Mouse (Mus musculus): ENCODE measurements at regions not wholly inside any gene's neighbourhood (a gene's known extent, or its start where the extent isn't known, plus 50 kb on each side); places are given as distances from the start of the nearest gene placed in this dataset.

DNA sequence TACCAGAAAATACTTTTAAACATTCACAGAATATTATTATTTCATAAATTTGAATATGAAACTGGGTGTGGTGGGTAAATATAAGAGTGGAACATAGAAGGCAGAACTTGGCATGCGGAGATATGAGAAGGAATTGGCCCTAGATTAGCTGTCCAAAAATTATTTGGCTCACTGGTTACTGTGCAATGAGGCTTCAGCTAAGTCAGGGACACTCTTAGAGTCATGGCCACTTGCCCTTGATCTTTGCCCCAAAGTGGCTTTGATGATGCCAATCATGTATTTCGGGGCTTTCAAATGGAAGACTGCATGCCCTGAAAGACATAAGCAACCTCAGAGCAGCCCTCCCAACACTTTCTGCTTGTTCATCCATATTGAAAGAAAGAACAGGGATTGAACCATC lies 76.9 kb downstream of the Pxdc1 start:
- Histone ChIP-seq H3K36me3 (ENCODE audit: control insufficient read depth, insufficient read depth, low read length) (no peaks in the 10 kb centered on the region), H3K4me2 (ENCODE audit: low read depth, severe bottlenecking) (no peak overlapping the region), H3K27ac (replicated peaks; ENCODE audit: low read depth, low read length) (no peak overlapping the region), H3K4me3 (ENCODE audit: low read depth, low read length) (no peak overlapping the region), H3K4me1 (ENCODE audit: control insufficient read depth, insufficient read depth, low read length) (no peaks in the 10 kb centered on the region), H3K9ac (ENCODE audit: low read length) (no peak overlapping the region), H3K9me3 (ENCODE audit: control insufficient read depth, low read length) (no peaks in the 10 kb centered on the region), H3K27me3 (ENCODE audit: control insufficient read depth, insufficient read depth, low read length) (no peaks in the 10 kb centered on the region)
- ATAC-seq (ENCODE audit: insufficient number of reproducible peaks, low FRiP score, low TSS enrichment, low read depth) (no peak), DNase-seq (ENCODE audit: low spot score) (no peak)
- 94% methylated on average over 2 of the region's 2 CpGs for WGBS

DNA sequence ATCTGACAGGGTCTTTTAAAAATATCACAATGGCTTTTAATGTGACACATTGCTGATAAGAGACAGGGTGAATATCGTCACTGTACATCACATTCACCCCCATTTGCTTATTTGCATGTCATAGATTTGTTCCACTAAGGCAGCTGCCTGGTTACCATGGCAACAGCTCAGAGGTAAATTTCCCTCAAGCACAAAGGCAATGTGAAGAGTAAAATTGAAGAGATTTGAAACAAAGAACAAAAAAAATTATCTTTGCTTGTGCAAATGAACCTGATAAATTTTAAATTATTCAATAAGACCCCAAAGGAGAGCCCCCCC lies 77.3 kb downstream of the Pxdc1 start:
- Histone ChIP-seq H3K27me3 (ENCODE audit: control insufficient read depth, insufficient read depth, low read length) (no peaks in the 10 kb centered on the region), H3K9me3 (ENCODE audit: control insufficient read depth, low read length) (no peaks in the 10 kb centered on the region), H3K27ac (replicated peaks; ENCODE audit: low read depth, low read length) (no peak overlapping the region), H3K9ac (ENCODE audit: low read length) (no peak overlapping the region), H3K36me3 (ENCODE audit: control insufficient read depth, insufficient read depth, low read length) (no peaks in the 10 kb centered on the region), H3K4me3 (ENCODE audit: low read depth, low read length) (no peak overlapping the region), H3K4me2 (ENCODE audit: low read depth, severe bottlenecking) (no peak overlapping the region), H3K4me1 (ENCODE audit: control insufficient read depth, insufficient read depth, low read length) (no peaks in the 10 kb centered on the region)
- ATAC-seq (ENCODE audit: insufficient number of reproducible peaks, low FRiP score, low TSS enrichment, low read depth) (no peak), DNase-seq (ENCODE audit: low spot score) (no peak)
- 67% methylated on average over 1 of the region's 1 CpGs for WGBS

DNA sequence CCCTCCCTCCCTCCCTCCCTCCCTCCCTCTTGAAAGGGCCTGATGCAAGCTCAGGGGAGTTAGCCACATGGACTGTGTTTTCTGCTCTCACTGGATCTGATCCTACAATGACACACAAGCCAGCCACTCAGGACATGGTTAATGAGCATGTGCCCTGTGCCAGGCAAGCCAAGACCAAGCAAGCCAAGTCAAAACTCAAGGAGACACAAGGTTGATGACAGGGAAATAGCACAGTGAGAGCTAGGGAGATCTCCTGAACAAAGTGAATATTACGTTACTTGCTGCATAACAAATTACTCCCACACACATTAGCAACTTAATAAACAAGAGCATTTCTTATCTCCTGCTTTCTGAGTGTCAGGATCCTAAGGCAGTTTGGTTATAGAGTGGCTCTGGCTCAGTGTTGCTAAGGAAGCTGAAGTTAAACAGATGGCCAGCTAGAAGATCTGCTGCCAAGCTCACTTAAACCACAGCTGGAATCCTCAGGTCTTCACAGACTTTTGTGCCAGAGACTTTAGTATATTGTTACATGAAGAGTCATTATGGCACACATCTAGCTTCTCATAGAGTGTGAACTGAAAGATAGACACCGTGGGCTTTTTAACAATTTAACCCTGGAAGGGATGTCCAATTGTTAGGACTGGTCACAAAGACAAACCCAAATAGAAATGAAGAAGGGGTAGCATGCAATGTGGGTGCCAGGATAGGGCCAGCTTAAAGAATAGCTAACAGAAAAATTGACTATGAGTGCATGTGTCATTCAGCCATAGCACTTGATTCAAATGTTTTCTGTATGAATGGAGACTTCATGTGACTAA lies 77.9 kb downstream of the Pxdc1 start:
- no peak for DNase-seq (ENCODE audit: low spot score)
- 88% methylated on average over 2 of the region's 2 CpGs for WGBS

DNA sequence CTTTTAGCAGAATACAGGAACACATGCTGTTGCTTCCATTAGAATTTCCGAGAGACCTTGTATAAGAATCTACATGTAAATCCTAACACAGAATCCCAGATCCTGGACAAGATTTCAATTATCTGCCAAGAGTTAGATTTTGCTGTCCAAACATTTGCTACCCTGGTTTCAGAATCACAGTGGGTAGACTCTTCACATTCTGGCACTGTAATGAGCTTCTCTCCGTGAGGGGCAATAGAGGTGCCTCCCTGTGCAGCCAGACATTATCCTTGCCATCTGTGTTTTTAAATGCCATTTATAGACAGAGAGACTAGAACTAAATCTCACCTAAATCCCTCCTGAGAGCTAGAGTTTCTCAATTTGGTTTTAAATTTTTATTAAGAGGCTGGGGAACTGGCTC lies 84.0 kb downstream of the Pxdc1 start:
- H3K36me3 ChIP-seq (ENCODE audit: control insufficient read depth, insufficient read depth, low read length) = no peaks in the 10 kb centered on the region
- no peaks in the 10 kb centered on the region for H3K9me3 ChIP-seq (ENCODE audit: control insufficient read depth, low read length)
- H3K4me3 ChIP-seq (ENCODE audit: low read depth, low read length) = no peak overlapping the region
- H3K27me3 ChIP-seq (ENCODE audit: control insufficient read depth, insufficient read depth, low read length) = no peaks in the 10 kb centered on the region
- ATAC-seq (ENCODE audit: insufficient number of reproducible peaks, low FRiP score, low TSS enrichment, low read depth) (no peak), DNase-seq (ENCODE audit: low spot score) (no peak)
- 81% methylated on average over 2 of the region's 2 CpGs for WGBS
- H3K27ac ChIP-seq (replicated peaks; ENCODE audit: low read depth, low read length) = no peak overlapping the region
- H3K4me2 ChIP-seq (ENCODE audit: low read depth, severe bottlenecking) = no peak overlapping the region
- no peaks in the 10 kb centered on the region for H3K4me1 ChIP-seq (ENCODE audit: control insufficient read depth, insufficient read depth, low read length)
- H3K9ac ChIP-seq (ENCODE audit: low read length) = no peak overlapping the region

More for the DNA sequence above, 77.9 kb downstream of the Pxdc1 start:
- H3K36me3 ChIP-seq (ENCODE audit: control insufficient read depth, insufficient read depth, low read length) = no peaks in the 10 kb centered on the region
- no peak overlapping the region for H3K9ac ChIP-seq (ENCODE audit: low read length)
- H3K27ac ChIP-seq (replicated peaks; ENCODE audit: low read depth, low read length) = no peak overlapping the region
- ATAC-seq (ENCODE audit: insufficient number of reproducible peaks, low FRiP score, low TSS enrichment, low read depth) = no peak
- H3K4me2 ChIP-seq (ENCODE audit: low read depth, severe bottlenecking) = no peak overlapping the region
- H3K9me3 ChIP-seq (ENCODE audit: control insufficient read depth, low read length) = no peaks in the 10 kb centered on the region
- H3K27me3 ChIP-seq (ENCODE audit: control insufficient read depth, insufficient read depth, low read length) = no peaks in the 10 kb centered on the region
- no peak overlapping the region for H3K4me3 ChIP-seq (ENCODE audit: low read depth, low read length)
- no peaks in the 10 kb centered on the region for H3K4me1 ChIP-seq (ENCODE audit: control insufficient read depth, insufficient read depth, low read length)

DNA sequence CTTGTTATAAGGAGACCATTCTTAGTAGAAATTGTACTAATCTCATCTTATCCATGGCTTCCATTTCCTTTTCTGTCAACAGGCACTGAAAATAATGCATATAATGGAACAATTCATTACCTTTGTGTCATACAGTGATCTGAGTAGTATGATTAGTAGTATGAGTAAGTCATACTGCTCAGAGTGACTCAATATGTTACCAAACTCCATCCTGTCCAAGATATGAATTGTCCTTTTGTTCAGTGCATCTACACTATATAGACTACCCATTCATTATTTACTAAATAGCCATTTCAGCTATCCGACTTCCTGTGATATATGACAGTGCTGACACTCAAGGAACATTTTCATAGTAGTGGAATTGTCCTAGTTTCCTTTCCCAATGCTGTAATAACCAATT lies 86.6 kb downstream of the Pxdc1 start:
- Histone ChIP-seq H3K9me3 (ENCODE audit: control insufficient read depth, low read length) (no peaks in the 10 kb centered on the region), H3K9ac (ENCODE audit: low read length) (no peak overlapping the region), H3K4me2 (ENCODE audit: low read depth, severe bottlenecking) (no peak overlapping the region), H3K4me3 (ENCODE audit: low read depth, low read length) (no peak overlapping the region), H3K27me3 (ENCODE audit: control insufficient read depth, insufficient read depth, low read length) (no peaks in the 10 kb centered on the region), H3K27ac (replicated peaks; ENCODE audit: low read depth, low read length) (no peak overlapping the region), H3K4me1 (ENCODE audit: control insufficient read depth, insufficient read depth, low read length) (no peaks in the 10 kb centered on the region), H3K36me3 (ENCODE audit: control insufficient read depth, insufficient read depth, low read length) (no peaks in the 10 kb centered on the region)
- WGBS = 80% methylated on average over 1 of the region's 1 CpGs
- ATAC-seq (ENCODE audit: insufficient number of reproducible peaks, low FRiP score, low TSS enrichment, low read depth) (no peak), DNase-seq (ENCODE audit: low spot score) (no peak)

DNA sequence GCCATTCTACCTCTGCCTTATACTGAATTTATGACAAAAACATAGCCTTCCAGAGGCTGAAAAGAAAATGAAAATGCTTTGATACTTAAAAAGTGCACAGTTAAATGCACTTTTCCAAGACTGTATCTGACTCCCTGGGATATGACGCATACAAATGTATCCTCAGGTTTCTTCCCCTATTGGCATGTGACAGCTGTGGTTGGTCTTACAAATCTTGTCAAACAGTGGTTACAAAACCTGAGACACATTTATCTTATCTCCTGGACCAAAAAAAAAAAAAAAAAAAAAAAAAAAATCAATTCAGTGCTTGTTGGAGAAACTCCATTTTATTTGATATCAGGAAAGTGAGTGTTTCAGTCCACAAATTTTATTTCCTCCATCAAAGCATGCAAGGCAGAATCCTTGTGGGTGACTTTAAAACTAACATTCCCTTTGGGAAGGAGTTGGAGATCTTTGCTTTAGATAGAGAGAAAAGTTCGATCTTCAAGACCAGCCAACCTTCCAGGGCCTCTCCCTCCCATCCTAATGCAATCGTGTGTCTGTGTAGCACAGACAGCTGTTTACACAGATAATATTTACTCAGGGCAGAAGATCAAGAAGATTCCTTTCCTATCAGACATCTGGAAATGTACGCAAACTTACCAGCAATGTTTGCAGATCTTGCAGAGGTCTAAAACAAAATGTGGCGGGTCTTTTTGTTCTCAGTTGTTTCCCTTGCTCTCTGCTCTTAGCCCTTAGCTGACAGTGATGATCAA lies 103.0 kb downstream of the Pxdc1 start:
- H3K36me3 ChIP-seq (ENCODE audit: control insufficient read depth, insufficient read depth, low read length) = no peaks in the 10 kb centered on the region
- H3K9me3 ChIP-seq (ENCODE audit: control insufficient read depth, low read length) = no peaks in the 10 kb centered on the region; the same call in 1 of the 2 replicates
- H3K4me1 ChIP-seq (ENCODE audit: control insufficient read depth, insufficient read depth, low read length) = no peaks in the 10 kb centered on the region
- no peak overlapping the region for H3K9ac ChIP-seq (ENCODE audit: low read length)
- H3K27me3 ChIP-seq (ENCODE audit: control insufficient read depth, insufficient read depth, low read length) = no peaks in the 10 kb centered on the region
- ATAC-seq (ENCODE audit: insufficient number of reproducible peaks, low FRiP score, low TSS enrichment, low read depth) (no peak), DNase-seq (ENCODE audit: low spot score) (no peak)
- H3K4me3 ChIP-seq (ENCODE audit: low read depth, low read length) = no peak overlapping the region
- H3K27ac ChIP-seq (replicated peaks; ENCODE audit: low read depth, low read length) = no peak overlapping the region
- H3K4me2 ChIP-seq (ENCODE audit: low read depth, severe bottlenecking) = no peak overlapping the region
- 70% methylated on average over 5 of the region's 5 CpGs for WGBS

DNA sequence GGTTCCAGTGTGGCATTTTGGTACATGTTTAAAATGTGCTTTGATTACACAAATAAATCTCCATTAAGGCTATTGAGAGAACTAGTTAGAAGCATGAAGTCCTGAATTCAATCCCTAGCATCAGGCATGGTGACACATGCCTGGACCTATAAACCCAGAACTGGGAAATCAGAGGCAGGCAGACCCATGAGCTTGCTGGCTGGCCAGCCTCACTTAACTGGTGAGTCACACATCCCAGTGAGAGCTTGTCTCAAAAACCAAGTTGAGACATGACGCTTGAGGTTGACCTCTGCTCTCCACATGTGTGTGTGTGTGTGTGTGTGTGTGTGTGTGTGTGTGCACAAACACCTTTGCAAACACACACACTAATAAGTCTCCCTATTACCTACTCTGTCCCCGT lies 112.6 kb downstream of the Pxdc1 start:
- no peak for DNase-seq (ENCODE audit: low spot score)
- no peaks in the 10 kb centered on the region for H3K4me1 ChIP-seq (ENCODE audit: control insufficient read depth, insufficient read depth, low read length)
- no peaks in the 10 kb centered on the region for H3K9me3 ChIP-seq (ENCODE audit: control insufficient read depth, low read length)
- H3K36me3 ChIP-seq (ENCODE audit: control insufficient read depth, insufficient read depth, low read length) = no peaks in the 10 kb centered on the region
- no peak overlapping the region for H3K9ac ChIP-seq (ENCODE audit: low read length)
- no peak for ATAC-seq (ENCODE audit: insufficient number of reproducible peaks, low FRiP score, low TSS enrichment, low read depth)
- no peaks in the 10 kb centered on the region for H3K27me3 ChIP-seq (ENCODE audit: control insufficient read depth, insufficient read depth, low read length)
- H3K27ac ChIP-seq (replicated peaks; ENCODE audit: low read depth, low read length) = no peak overlapping the region
- 79% methylated on average over 2 of the region's 2 CpGs for WGBS
- H3K4me2 ChIP-seq (ENCODE audit: low read depth, severe bottlenecking) = no peak overlapping the region
- H3K4me3 ChIP-seq (ENCODE audit: low read depth, low read length) = no peak overlapping the region

DNA sequence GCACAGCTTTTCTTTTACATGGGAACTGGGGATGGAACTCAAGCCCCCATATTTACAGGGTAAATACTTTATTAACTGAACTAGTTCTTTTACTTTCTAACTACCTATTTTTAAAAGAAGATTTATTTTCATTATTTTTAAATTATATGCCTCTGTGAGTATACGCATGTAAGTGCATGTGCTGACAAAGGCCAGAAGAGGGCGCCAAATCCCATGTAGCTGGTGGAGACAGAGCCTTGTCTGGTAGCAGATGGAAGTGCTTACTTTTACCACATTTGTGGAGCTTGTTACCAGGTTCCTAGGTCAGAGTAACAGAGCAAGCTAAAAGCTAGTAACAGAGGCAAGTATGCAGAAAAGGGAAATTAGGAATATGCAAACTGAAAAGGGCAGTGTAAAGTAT lies 119.4 kb downstream of the Pxdc1 start:
- Histone ChIP-seq H3K9ac (ENCODE audit: low read length) (no peak overlapping the region), H3K9me3 (ENCODE audit: control insufficient read depth, low read length) (no peaks in the 10 kb centered on the region), H3K27ac (replicated peaks; ENCODE audit: low read depth, low read length) (no peak overlapping the region), H3K36me3 (ENCODE audit: control insufficient read depth, insufficient read depth, low read length) (no peaks in the 10 kb centered on the region), H3K4me2 (ENCODE audit: low read depth, severe bottlenecking) (no peak overlapping the region), H3K4me1 (ENCODE audit: control insufficient read depth, insufficient read depth, low read length) (no peaks in the 10 kb centered on the region), H3K27me3 (ENCODE audit: control insufficient read depth, insufficient read depth, low read length) (no peaks in the 10 kb centered on the region), H3K4me3 (ENCODE audit: low read depth, low read length) (no peak overlapping the region)
- 70% methylated on average over 2 of the region's 2 CpGs for WGBS
- ATAC-seq (ENCODE audit: insufficient number of reproducible peaks, low FRiP score, low TSS enrichment, low read depth) (no peak), DNase-seq (ENCODE audit: low spot score) (no peak)

Measured in limb, embryonic 11.5 days (tissue).